Mouse (Mus musculus) kidney, embryonic 15.5 days (tissue): ENCODE data around the gene Srarp. TPM values are rescaled to one million over a fixed set of nuclear protein-coding genes. Genes with fewer than 3 reads are reported as not detected.

Experiments
- ATAC-seq: fragments of 200-750 bp; cut with Nextera tagmentation; replicated peaks from 2 replicates; pipeline ENCODE4 v1.8.0; 2017; ENCODE audit warnings: moderate TSS enrichment; ENCODE audit not compliant: low FRiP score
- H3K27ac ChIP-seq: fragments of 300-500 bp; sonication (generic); 2 replicates; pipeline ENCODE4 v1.5.1; 2015; ENCODE audit warnings: mild to moderate bottlenecking, inconsistent platforms
- H3K27me3 ChIP-seq: fragments of 300-500 bp; sonication (generic); 2 replicates; pipeline ENCODE4 v1.6.1; 2015; ENCODE audit warnings: inconsistent platforms
- H3K36me3 ChIP-seq: fragments of 300-500 bp; sonication (generic); 2 replicates; pipeline ENCODE4 v1.6.1; 2015; ENCODE audit warnings: inconsistent platforms
- H3K4me1 ChIP-seq: fragments of 300-500 bp; sonication (generic); 2 replicates; pipeline ENCODE4 v1.6.1; 2015; ENCODE audit warnings: inconsistent platforms
- H3K4me2 ChIP-seq: fragments of 300-500 bp; sonication (generic); 2 replicates; pipeline ENCODE4 v1.6.1; 2015; ENCODE audit warnings: moderate library complexity, mild to moderate bottlenecking, inconsistent platforms
- H3K4me3 ChIP-seq: fragments of 300-500 bp; sonication (generic); replicated peaks from 2 replicates; pipeline ENCODE4 v1.5.1; 2015; ENCODE audit warnings: mild to moderate bottlenecking, inconsistent platforms
- H3K9ac ChIP-seq: fragments of 300-500 bp; sonication (generic); 2 replicates; pipeline ENCODE4 v1.6.1; 2015; ENCODE audit warnings: mild to moderate bottlenecking, inconsistent platforms
- H3K9me3 ChIP-seq: fragments of 300-500 bp; sonication (generic); replicated peaks from 2 replicates; pipeline ENCODE4 v1.6.1; 2016; ENCODE audit warnings: inconsistent platforms
- WGBS: fragments of 180-500 bp; shearing (Covaris S2); methylation state at CpG from one replicate; pipeline ENCODE4 v1.1.7; 2015; ENCODE audit warnings: mixed read lengths; 5-methylcytosine and 5-hydroxymethylcytosine counted together
- polyA plus RNA-seq: library from polyadenylated mRNA; unstranded; fragments of >200 nt; fragmentation: Nextera tagmentation; extraction: Ambion mirVana; gene quantifications from 2 replicates; pipeline ENCODE4 v1.2.1, GENCODE M21; 2015

Gene Srarp
- polyA plus RNA-seq, 1 experiment from 2014 or later, result not detected

GRCm38 (mm10) chr4:141456193-141456938, 20.5 kb upstream of the Srarp start:
- Histone ChIP-seq H3K27me3 (no peaks in the 10 kb centered on the region), H3K27ac (no peak overlapping the region), H3K9me3 (no peaks in the 10 kb centered on the region), H3K4me2 (no peak overlapping the region), H3K4me3 (no peak overlapping the region), H3K4me1 (peaks cover 35% of the 10 kb centered on the region), H3K9ac (no peak overlapping the region), H3K36me3 (peaks cover 41% of the 10 kb centered on the region)
- no peak for ATAC-seq
- WGBS, result 89% methylated on average over 14 of the region's 14 CpGs

- Histone ChIP-seq H3K4me2 (no peak overlapping the region), H3K9ac (no peak overlapping the region), H3K9me3 (no peaks in the 10 kb centered on the region), H3K4me1 (peaks cover 35% of the 10 kb centered on the region), H3K4me3 (no peak overlapping the region), H3K36me3 (peaks cover 45% of the 10 kb centered on the region), H3K27ac (no peak overlapping the region), H3K27me3 (no peaks in the 10 kb centered on the region)
- ATAC-seq, result no peak
- WGBS, result 51% methylated on average over 4 of the region's 4 CpGs
Measured at GRCm38 (mm10) chr4:141455526-141455925, 19.6 kb upstream of the Srarp start.

GRCm38 (mm10) chr4:141454581-141455350, 18.9 kb upstream of the Srarp start:
- no peak overlapping the region for H3K9ac ChIP-seq
- no peak overlapping the region for H3K4me2 ChIP-seq
- 77% methylated on average over 14 of the region's 14 CpGs for WGBS
- no peak overlapping the region for H3K4me3 ChIP-seq
- H3K4me1 ChIP-seq, result peaks cover 35% of the 10 kb centered on the region
- no peak overlapping the region for H3K27ac ChIP-seq
- ATAC-seq, result no peak
- H3K36me3 ChIP-seq, result peaks cover 43% of the 10 kb centered on the region
- H3K27me3 ChIP-seq, result no peaks in the 10 kb centered on the region
- H3K9me3 ChIP-seq, result no peaks in the 10 kb centered on the region

- no peak for ATAC-seq
Measured at GRCm38 (mm10) chr4:141451916-141452450, 16.1 kb upstream of the Srarp start.

DNA sequence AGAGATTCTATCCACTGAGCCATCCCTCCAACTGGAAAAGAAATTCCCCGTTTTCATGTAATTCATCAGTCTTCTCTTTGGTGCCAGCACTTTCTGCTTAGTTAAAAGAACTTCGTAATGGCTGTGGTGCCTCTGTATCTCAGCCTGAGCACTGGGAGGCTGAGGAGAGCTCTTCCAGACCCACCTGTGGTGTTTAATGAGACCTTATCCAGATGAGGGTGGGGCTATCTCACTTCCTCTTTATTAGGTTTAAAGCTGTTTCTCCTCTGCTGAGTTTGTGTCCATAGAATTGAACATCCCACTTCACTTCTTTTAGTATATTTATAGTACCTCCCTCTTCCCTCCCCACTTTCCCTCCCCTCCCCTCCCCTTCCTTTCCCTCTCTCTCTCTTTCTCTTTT, 15.3 kb upstream of the Srarp start:
- peaks cover 20% of the 10 kb centered on the region for H3K4me1 ChIP-seq
- no peak for ATAC-seq
- H3K9me3 ChIP-seq, result no peaks in the 10 kb centered on the region
- no peak overlapping the region for H3K27ac ChIP-seq
- no peaks in the 10 kb centered on the region for H3K27me3 ChIP-seq
- peaks cover 65% of the 10 kb centered on the region for H3K36me3 ChIP-seq
- no peak overlapping the region for H3K4me2 ChIP-seq
- H3K4me3 ChIP-seq, result no peak overlapping the region
- 85% methylated on average over 2 of the region's 2 CpGs for WGBS
- H3K9ac ChIP-seq, result no peak overlapping the region

More at GRCm38 (mm10) chr4:141451916-141452450, 16.1 kb upstream of the Srarp start:
- H3K4me1 ChIP-seq, result peaks cover 17% of the 10 kb centered on the region
- no peak overlapping the region for H3K27ac ChIP-seq
- H3K4me3 ChIP-seq, result no peak overlapping the region
- H3K27me3 ChIP-seq, result no peaks in the 10 kb centered on the region
- 91% methylated on average over 9 of the region's 9 CpGs for WGBS
- no peak overlapping the region for H3K9ac ChIP-seq
- H3K9me3 ChIP-seq, result no peaks in the 10 kb centered on the region
- no peak overlapping the region for H3K4me2 ChIP-seq
- peaks cover 67% of the 10 kb centered on the region for H3K36me3 ChIP-seq

DNA sequence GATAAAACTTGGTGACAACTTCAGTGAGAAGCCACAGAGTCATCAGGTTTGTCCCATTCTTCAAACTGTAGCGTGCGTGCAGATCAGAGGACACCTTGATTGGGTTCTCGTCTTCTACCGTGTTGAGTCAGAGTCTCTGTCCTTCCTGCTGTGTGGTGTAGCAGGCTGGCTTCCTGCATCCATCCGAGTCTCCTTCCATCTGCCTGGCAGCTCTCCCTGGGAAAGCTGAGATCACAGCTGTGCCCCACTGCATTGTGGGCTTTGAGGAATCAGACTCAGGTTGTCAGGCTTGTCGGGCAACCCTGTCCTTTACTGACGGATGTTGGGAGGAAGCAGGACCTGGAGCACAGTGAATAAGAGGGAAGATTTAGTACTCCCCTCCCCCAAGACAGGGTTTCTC, 10.3 kb upstream of the Srarp start:
- no peak for ATAC-seq
- 0 out of 2 replicates have a peak overlapping the region, but pooled peaks have one; percentile 85 for H3K4me2 ChIP-seq
- H3K36me3 ChIP-seq, result peaks cover 40% of the 10 kb centered on the region
- H3K27ac ChIP-seq, result no peak overlapping the region
- 68% methylated on average over 7 of the region's 7 CpGs for WGBS
- H3K4me1 ChIP-seq, result peaks cover 25% of the 10 kb centered on the region
- no peaks in the 10 kb centered on the region for H3K9me3 ChIP-seq
- H3K27me3 ChIP-seq, result no peaks in the 10 kb centered on the region
- no peak overlapping the region for H3K4me3 ChIP-seq
- H3K9ac ChIP-seq, result peak overlapping the region; percentile 96; the same call in 1 of the 2 replicates

- Histone ChIP-seq H3K9me3 (no peaks in the 10 kb centered on the region), H3K4me2 (peak overlapping the region; percentile 85), H3K36me3 (peaks cover 35% of the 10 kb centered on the region), H3K9ac (peak overlapping the region; percentile 96), H3K27me3 (no peaks in the 10 kb centered on the region), H3K4me3 (peak overlapping the region; percentile 99), H3K4me1 (peaks cover 25% of the 10 kb centered on the region), H3K27ac (peak overlapping the region; percentile 76; the same call in 1 of the 2 replicates)
- WGBS, result 8% methylated on average over 14 of the region's 14 CpGs
- 0 out of 2 replicates have a peak, but pooled peaks have one; percentile 2 for ATAC-seq
Measured at GRCm38 (mm10) chr4:141445328-141445720, 9.4 kb upstream of the Srarp start.

DNA sequence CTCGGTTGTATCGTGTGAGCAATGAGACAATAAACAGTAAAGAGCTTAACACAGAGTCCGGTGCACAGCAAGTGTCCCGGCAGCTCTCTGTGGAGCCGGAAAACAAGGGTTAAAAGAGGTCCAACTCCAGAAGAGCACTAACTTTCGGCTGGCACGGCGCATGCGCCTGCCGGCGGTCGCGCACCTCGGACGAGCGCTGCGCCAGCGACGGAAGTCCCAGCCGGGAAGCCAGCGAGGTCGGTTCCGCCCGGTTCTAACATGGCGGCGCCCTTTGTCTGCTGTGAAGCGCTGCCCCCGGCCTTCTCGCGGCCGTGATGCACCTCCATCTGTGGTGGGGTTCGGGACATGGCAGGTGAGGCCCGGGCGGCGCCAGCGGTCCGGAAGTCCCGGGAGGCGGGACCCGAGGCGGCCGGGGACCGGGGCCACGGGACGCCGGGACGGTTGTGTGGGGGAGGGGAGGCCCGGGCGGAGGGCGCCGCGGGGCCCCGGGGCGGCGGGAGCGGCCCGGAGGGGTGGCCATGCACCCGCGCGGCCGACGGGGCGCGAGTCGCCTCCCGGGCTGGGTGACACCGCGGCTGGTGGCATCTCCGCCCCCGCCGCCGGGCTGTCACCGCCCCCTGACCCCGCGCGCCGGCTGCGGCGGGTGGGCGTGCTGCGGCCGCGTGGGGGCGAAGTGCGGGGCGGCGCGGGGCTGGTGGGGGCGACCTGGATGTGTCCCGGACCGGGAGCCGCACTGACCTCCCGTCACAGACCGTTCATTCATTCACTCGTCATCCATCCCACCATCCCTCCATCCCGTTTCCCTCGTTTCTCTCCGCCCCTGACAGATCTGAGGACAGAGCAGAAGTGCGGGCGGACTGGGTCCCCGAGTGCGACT, 8.8 kb upstream of the Srarp start, which contains the start of gene Zbtb17:
Gene Zbtb17 (plus strand): TSS at position 204 of the 877 bp plus-strand sequence.
- H3K4me3 ChIP-seq, result peak within 1 kb of the TSS; percentile 99
- H3K27ac ChIP-seq, result peak within 1 kb of the TSS; percentile 76
- H3K4me1 ChIP-seq, result peaks cover 25% of the 10 kb centered on the region
- peak within 1 kb of the TSS; percentile 85 for H3K4me2 ChIP-seq
- H3K36me3 ChIP-seq, result peaks cover 29% of the 10 kb centered on the region
- peak; percentile 91 for ATAC-seq
- H3K9me3 ChIP-seq, result no peaks in the 10 kb centered on the region
- under 1% methylated on average over 82 of the region's 102 CpGs for WGBS
- H3K9ac ChIP-seq, result peak within 1 kb of the TSS; percentile 96
- no peaks in the 10 kb centered on the region for H3K27me3 ChIP-seq

DNA sequence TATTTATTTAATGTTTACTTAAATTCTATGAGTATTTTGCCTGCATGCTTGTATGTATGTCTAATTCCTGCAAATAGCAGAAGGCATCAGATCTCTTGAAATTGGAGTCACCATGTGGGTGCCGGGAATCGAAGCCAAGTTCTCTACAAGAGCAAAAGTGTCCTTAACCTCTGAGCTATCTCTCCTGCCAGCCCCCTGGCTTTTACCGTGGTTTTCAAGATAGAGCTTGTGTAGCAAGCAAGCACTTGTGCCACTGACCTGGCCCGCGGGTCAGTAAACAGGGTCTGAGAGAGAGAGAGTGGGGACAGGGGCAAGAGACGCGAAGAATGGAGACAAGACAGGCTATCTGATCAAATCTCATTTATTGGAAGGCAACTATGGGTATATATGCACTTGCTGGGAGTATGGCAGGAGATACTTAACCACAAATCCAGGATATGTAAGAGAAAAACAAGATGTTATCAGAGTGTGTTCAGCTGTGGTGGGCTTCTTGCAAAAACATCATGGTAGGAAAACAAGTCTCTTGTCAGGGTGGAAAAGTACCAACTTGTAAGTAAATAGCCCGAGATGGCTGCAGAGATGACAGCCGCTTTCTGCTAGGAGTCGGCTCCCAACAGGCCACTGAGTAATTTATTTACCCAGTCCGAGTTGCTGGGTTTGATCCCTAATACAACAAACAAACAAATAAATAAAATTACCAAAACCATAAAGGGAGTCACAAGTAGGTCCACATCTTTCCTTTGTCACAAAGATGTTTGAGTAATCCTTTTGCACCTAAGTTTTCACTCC, 7.9 kb upstream of the Srarp start:
- H3K9ac ChIP-seq, result peak overlapping the region; percentile 96
- no peak for ATAC-seq
- no peaks in the 10 kb centered on the region for H3K9me3 ChIP-seq
- peak overlapping the region; percentile 99 for H3K4me3 ChIP-seq
- H3K4me1 ChIP-seq, result peaks cover 27% of the 10 kb centered on the region
- peak overlapping the region; percentile 85 for H3K4me2 ChIP-seq
- peak overlapping the region; percentile 49; the same call in 1 of the 2 replicates for H3K27ac ChIP-seq
- peaks cover 21% of the 10 kb centered on the region for H3K36me3 ChIP-seq
- H3K27me3 ChIP-seq, result no peaks in the 10 kb centered on the region
- WGBS, result 43% methylated on average over 11 of the region's 11 CpGs

- Histone ChIP-seq H3K9ac (no peak overlapping the region), H3K4me2 (no peak overlapping the region), H3K27ac (no peak overlapping the region), H3K4me3 (no peak overlapping the region), H3K9me3 (no peaks in the 10 kb centered on the region), H3K4me1 (peaks cover 20% of the 10 kb centered on the region), H3K36me3 (no peaks in the 10 kb centered on the region), H3K27me3 (no peaks in the 10 kb centered on the region)
- 0 out of 2 replicates have a peak, but pooled peaks have one; percentile 28 for ATAC-seq
Measured at GRCm38 (mm10) chr4:141440877-141441276, 5.0 kb upstream of the Srarp start.
